Mouse (Mus musculus): ENCODE data around the gene Lrrc36. TPM values are rescaled to one million over a fixed set of nuclear protein-coding genes. Genes with fewer than 3 reads are reported as not detected.

Gene Lrrc36
- total RNA-seq, 4 experiments from 2014 or later, result 0.19 to 0.56 (median 0.45) TPM

GRCm38 (mm10) chr8:105466700-105467291 is 53.4 kb downstream of the Lrrc36 start:
- DNase-seq (ENCODE audit: low spot score), result no peak

GRCm38 (mm10) chr8:105467396-105467985 is 54.1 kb downstream of the Lrrc36 start:
- DNase-seq (ENCODE audit: low spot score), result no peak

- DNase-seq (ENCODE audit: low spot score), result no peak
These were observed 54.8 kb downstream of the Lrrc36 start for GRCm38 (mm10) chr8:105468002-105468720.

GRCm38 (mm10) chr8:105469041-105469695 is 55.8 kb downstream of the Lrrc36 start:
- no peak for DNase-seq (ENCODE audit: low spot score)

GRCm38 (mm10) chr8:105469816-105470215 is 56.4 kb downstream of the Lrrc36 start:
- no peak for DNase-seq (ENCODE audit: low spot score)

- DNase-seq (ENCODE audit: low spot score), result no peak
These were observed 56.9 kb downstream of the Lrrc36 start for GRCm38 (mm10) chr8:105470262-105470661.

- DNase-seq (ENCODE audit: low spot score), result no peak
These were observed 57.4 kb downstream of the Lrrc36 start for GRCm38 (mm10) chr8:105470681-105471313.

GRCm38 (mm10) chr8:105471314-105472015 is 58.1 kb downstream of the Lrrc36 start, which contains the start of gene Tppp3:
TSS of gene Tppp3 (minus strand) at chr8:105471526.
- peak; percentile 97 for DNase-seq (ENCODE audit: low spot score)

GRCm38 (mm10) chr8:105472414-105472932 is 59.1 kb downstream of the Lrrc36 start:
- no peak for DNase-seq (ENCODE audit: low spot score)

- DNase-seq (ENCODE audit: low spot score), result no peak
These were observed 59.6 kb downstream of the Lrrc36 start for GRCm38 (mm10) chr8:105472983-105473382.

- DNase-seq (ENCODE audit: low spot score), result no peak
These were observed 60.6 kb downstream of the Lrrc36 start for GRCm38 (mm10) chr8:105473816-105474606.

GRCm38 (mm10) chr8:105474680-105475079 is 61.3 kb downstream of the Lrrc36 start:
- no peak for DNase-seq (ENCODE audit: low spot score)

GRCm38 (mm10) chr8:105475254-105475653 is 61.9 kb downstream of the Lrrc36 start:
- DNase-seq (ENCODE audit: low spot score), result peak; percentile 78

GRCm38 (mm10) chr8:105475742-105476141 is 62.4 kb downstream of the Lrrc36 start:
- no peak for DNase-seq (ENCODE audit: low spot score)

- no peak for DNase-seq (ENCODE audit: low spot score)
These were observed 62.8 kb downstream of the Lrrc36 start for GRCm38 (mm10) chr8:105476161-105476560.

GRCm38 (mm10) chr8:105476628-105477413 is 63.5 kb downstream of the Lrrc36 start:
- DNase-seq (ENCODE audit: low spot score), result no peak

- DNase-seq (ENCODE audit: low spot score), result no peak
These were observed 64.4 kb downstream of the Lrrc36 start for GRCm38 (mm10) chr8:105477792-105478191.

GRCm38 (mm10) chr8:105481013-105481412 is 67.6 kb downstream of the Lrrc36 start:
- no peak for DNase-seq (ENCODE audit: low spot score)

GRCm38 (mm10) chr8:105481453-105481852 is 68.1 kb downstream of the Lrrc36 start:
- no peak for DNase-seq (ENCODE audit: low spot score)

Data from heart, adult 8-10 months (tissue).